8 mouse cellular contexts compared by ENCODE assay signal in genomic region chr19:32387403-32388190, GRCm38 (mm10). TPM values are rescaled to one million over a fixed set of nuclear protein-coding genes. Genes with fewer than 3 reads are reported as not detected.
DNase-seq lines count a peak whose midpoint lies in the region; ATAC-seq lines count a peak whose summit lies in the region.

No protein-coding gene starts in this region.

- WGBS in embryonic facial prominence, embryonic 12.5 days = 1% methylated on average over 73 of the region's 74 CpGs
- WGBS in heart, embryonic 12.5 days = under 1% methylated on average over 67 of the region's 74 CpGs
- WGBS in kidney, embryonic 14.5 days = 1% methylated on average over 65 of the region's 74 CpGs
- under 1% methylated on average over 71 of the region's 74 CpGs for WGBS in liver, embryonic 12.5 days (ENCODE audit: insufficient replicate concordance)
- WGBS in neural tube, embryonic 11.5 days = 2% methylated on average over 54 of the region's 74 CpGs

- no peaks in the 10 kb centered on the region for H3K36me3 ChIP-seq in embryonic facial prominence, embryonic 12.5 days
- peaks cover 3% of the 10 kb centered on the region for H3K36me3 ChIP-seq in heart, embryonic 12.5 days
- H3K36me3 ChIP-seq in kidney, embryonic 14.5 days (ENCODE audit: control insufficient read depth, insufficient read depth, low read length) = no peaks in the 10 kb centered on the region
- 0 out of 2 replicates have a peak, but pooled peaks cover 2% of the 10 kb centered on the region for H3K36me3 ChIP-seq in liver, embryonic 12.5 days
- no peaks in the 10 kb centered on the region for H3K36me3 ChIP-seq in neural tube, embryonic 11.5 days (ENCODE audit: control insufficient read depth, insufficient read depth, low read length)

- H3K4me1 ChIP-seq in embryonic facial prominence, embryonic 12.5 days = peaks cover 16% of the 10 kb centered on the region; the same call in 1 of the 2 replicates
- peaks cover 34% of the 10 kb centered on the region for H3K4me1 ChIP-seq in heart, embryonic 12.5 days (replicated peaks)
- H3K4me1 ChIP-seq in kidney, embryonic 14.5 days (ENCODE audit: control insufficient read depth, insufficient read depth, low read length) = peaks cover 12% of the 10 kb centered on the region
- H3K4me1 ChIP-seq in liver, embryonic 12.5 days = peaks cover 36% of the 10 kb centered on the region
- peaks cover 8% of the 10 kb centered on the region for H3K4me1 ChIP-seq in neural tube, embryonic 11.5 days (ENCODE audit: control insufficient read depth, insufficient read depth, low read length)

- peak; percentile 63 for DNase-seq in adrenal gland, adult 8-10 months
- DNase-seq in neural tube, embryonic 11.5 days (ENCODE audit: low spot score) = peak; percentile 48
- DNase-seq in testis, postnatal 14 days (ENCODE audit: low spot score) = peak; percentile 62

- H3K27me3 ChIP-seq in embryonic facial prominence, embryonic 12.5 days = no peaks in the 10 kb centered on the region
- no peaks in the 10 kb centered on the region for H3K27me3 ChIP-seq in heart, embryonic 12.5 days (replicated peaks)
- H3K27me3 ChIP-seq in kidney, embryonic 14.5 days (ENCODE audit: control insufficient read depth, insufficient read depth, low read length) = no peaks in the 10 kb centered on the region
- H3K27me3 ChIP-seq in liver, embryonic 12.5 days (replicated peaks) = peaks cover 40% of the 10 kb centered on the region
- H3K27me3 ChIP-seq in neural tube, embryonic 11.5 days (ENCODE audit: control insufficient read depth, insufficient read depth, low read length) = no peaks in the 10 kb centered on the region

- H3K27ac ChIP-seq in embryonic facial prominence, embryonic 12.5 days = peak overlapping the region; percentile 93
- H3K27ac ChIP-seq in heart, embryonic 12.5 days (ENCODE audit: poor library complexity, severe bottlenecking) = peak overlapping the region; percentile 93
- peak overlapping the region; percentile 83; the same call in 1 of the 2 replicates for H3K27ac ChIP-seq in kidney, embryonic 14.5 days (ENCODE audit: low read depth, low read length)
- peak overlapping the region; percentile 83 for H3K27ac ChIP-seq in liver, embryonic 12.5 days
- H3K27ac ChIP-seq in neural tube, embryonic 11.5 days (ENCODE audit: low read depth, low read length) = peak overlapping the region; percentile 86

- H3K4me3 ChIP-seq in embryonic facial prominence, embryonic 12.5 days = peak overlapping the region; percentile 80
- peak overlapping the region; percentile 80 for H3K4me3 ChIP-seq in heart, embryonic 12.5 days
- H3K4me3 ChIP-seq in kidney, embryonic 14.5 days (ENCODE audit: low read length) = peak overlapping the region; percentile 57
- peak overlapping the region; percentile 74 for H3K4me3 ChIP-seq in liver, embryonic 12.5 days
- peak overlapping the region; percentile 81 for H3K4me3 ChIP-seq in neural tube, embryonic 11.5 days (ENCODE audit: low read depth, low read length)

- peak overlapping the region; percentile 92 for H3K4me2 ChIP-seq in embryonic facial prominence, embryonic 12.5 days (replicated peaks)
- H3K4me2 ChIP-seq in heart, embryonic 12.5 days = peak overlapping the region; percentile 90
- peak overlapping the region; percentile 83 for H3K4me2 ChIP-seq in kidney, embryonic 14.5 days (replicated peaks; ENCODE audit: low read depth, low read length)
- H3K4me2 ChIP-seq in liver, embryonic 12.5 days = peak overlapping the region; percentile 97
- peak overlapping the region; percentile 91 for H3K4me2 ChIP-seq in neural tube, embryonic 11.5 days (ENCODE audit: low read depth)

- peak overlapping the region; percentile 79 for H3K9ac ChIP-seq in embryonic facial prominence, embryonic 12.5 days
- H3K9ac ChIP-seq in heart, embryonic 12.5 days = peak overlapping the region; percentile 83
- H3K9ac ChIP-seq in kidney, embryonic 14.5 days (ENCODE audit: low read depth, low read length) = peak overlapping the region; percentile 84
- peak overlapping the region; percentile 77 for H3K9ac ChIP-seq in liver, embryonic 12.5 days
- H3K9ac ChIP-seq in neural tube, embryonic 11.5 days (ENCODE audit: low read length) = peak overlapping the region; percentile 89

- peak; percentile 69 for ATAC-seq in CD4-positive, CD25-positive, alpha-beta regulatory T cell, adult 4 months
- ATAC-seq in embryonic facial prominence, embryonic 12.5 days (ENCODE audit: insufficient number of reproducible peaks, insufficient read depth, low FRiP score, low TSS enrichment) = peak; percentile 50
- peak; percentile 27; the same call in 1 of the 2 replicates for ATAC-seq in heart, embryonic 12.5 days (ENCODE audit: insufficient number of reproducible peaks, low FRiP score)
- ATAC-seq in kidney, embryonic 14.5 days (ENCODE audit: low FRiP score, low TSS enrichment) = peak; percentile 44
- peak; percentile 24; the same call in 1 of the 2 replicates for ATAC-seq in liver, embryonic 12.5 days
- ATAC-seq in neural tube, embryonic 11.5 days (ENCODE audit: insufficient read depth, low FRiP score, low TSS enrichment) = peak; percentile 43

- H3K9me3 ChIP-seq in embryonic facial prominence, embryonic 12.5 days = no peaks in the 10 kb centered on the region
- H3K9me3 ChIP-seq in heart, embryonic 12.5 days (replicated peaks) = no peaks in the 10 kb centered on the region
- H3K9me3 ChIP-seq in kidney, embryonic 14.5 days (ENCODE audit: control insufficient read depth, low read length) = no peaks in the 10 kb centered on the region
- no peaks in the 10 kb centered on the region for H3K9me3 ChIP-seq in liver, embryonic 12.5 days (replicated peaks)
- no peaks in the 10 kb centered on the region for H3K9me3 ChIP-seq in neural tube, embryonic 11.5 days (ENCODE audit: control insufficient read depth, low read length)

RNA-seq across cellular contexts. Expression of gene Sgms1, which starts 1.9 kb away (rescaled TPM):
- 10 to 100 TPM; 42.2 to 48.0 TPM for polyA plus RNA-seq in CD4-positive, CD25-positive, alpha-beta regulatory T cell, adult 4 months (2017; shearing (Covaris generic))
- total RNA-seq in adrenal gland, adult 8-10 months (2022) = 100 to 1,000 TPM in 2 of 4 experiments, 10 to 100 TPM in 2; 96.1 to 103 (median 101) TPM
- polyA plus RNA-seq in embryonic facial prominence, embryonic 12.5 days (2016; fragmentation: Nextera tagmentation; extraction: Ambion mirVana) = 27.0 and 28.9 TPM in 2 replicates
- 45.0 and 49.9 TPM in 2 replicates for polyA plus RNA-seq in heart, embryonic 12.5 days (2016; fragmentation: Nextera tagmentation; extraction: Ambion mirVana)
- polyA plus RNA-seq in kidney, embryonic 14.5 days (2014; fragmentation: Nextera tagmentation; extraction: Ambion mirVana) = 32.1 and 50.8 TPM in 2 replicates
- polyA plus RNA-seq in liver, embryonic 12.5 days (2016; fragmentation: Nextera tagmentation; extraction: Ambion mirVana) = 31.8 and 33.7 TPM in 2 replicates
- 11.0 and 14.1 TPM in 2 replicates for polyA plus RNA-seq in neural tube, embryonic 11.5 days (2014; fragmentation: Nextera tagmentation; extraction: Ambion mirVana)

Comparison
In these comparisons a context has a peak if more than half of its experiments do, and no peak if none do; other contexts are left out.
1. Peak in every context shown above with its lines: DNase-seq, ATAC-seq, H3K4me3 ChIP-seq and H3K27ac ChIP-seq.